Mouse (Mus musculus): ENCODE data around the gene Ywhae. TPM values are rescaled to one million over a fixed set of nuclear protein-coding genes. Genes with fewer than 3 reads are reported as not detected.

The Ywhae gene
- polyA plus RNA-seq, 1 experiment from 2014 or later, result 905 TPM

Other genes with a start within 250 kb of the Ywhae start
- 46.0 and 47.6 TPM in 2 replicates for gene Prpf8, start 246.1 kb upstream of the Ywhae start, polyA plus RNA-seq (2015; fragmentation: Nextera tagmentation; extraction: Ambion mirVana)
- gene Rilp, start 222.8 kb upstream of the Ywhae start, polyA plus RNA-seq (2015; fragmentation: Nextera tagmentation; extraction: Ambion mirVana), result 0.83 and 0.89 TPM in 2 replicates
- gene Scarf1, start 219.3 kb upstream of the Ywhae start, polyA plus RNA-seq (2015; fragmentation: Nextera tagmentation; extraction: Ambion mirVana), result 16.4 and 17.7 TPM in 2 replicates
- gene Slc43a2, start 201.2 kb upstream of the Ywhae start, polyA plus RNA-seq (2015; fragmentation: Nextera tagmentation; extraction: Ambion mirVana), result 7.2 and 7.4 TPM in 2 replicates
- 63.7 and 63.8 TPM in 2 replicates for gene Pitpna, start 144.8 kb upstream of the Ywhae start, polyA plus RNA-seq (2015; fragmentation: Nextera tagmentation; extraction: Ambion mirVana)
- gene Inpp5k, start 101.9 kb upstream of the Ywhae start, polyA plus RNA-seq (2015; fragmentation: Nextera tagmentation; extraction: Ambion mirVana), result 33.8 and 35.4 TPM in 2 replicates
- gene Myo1c, start 82.4 kb upstream of the Ywhae start, polyA plus RNA-seq (2015; fragmentation: Nextera tagmentation; extraction: Ambion mirVana), result 93.0 and 96.5 TPM in 2 replicates
- 108 and 112 TPM in 2 replicates for gene Crk, start 53.6 kb upstream of the Ywhae start, polyA plus RNA-seq (2015; fragmentation: Nextera tagmentation; extraction: Ambion mirVana)
- 0.44 and 0.68 TPM in 2 replicates for gene Doc2b, start 63.2 kb downstream of the Ywhae start, polyA plus RNA-seq (2015; fragmentation: Nextera tagmentation; extraction: Ambion mirVana)
- gene Rph3al, start 205.6 kb downstream of the Ywhae start, polyA plus RNA-seq (2015; fragmentation: Nextera tagmentation; extraction: Ambion mirVana), result 8.1 and 8.5 TPM in 2 replicates